Mouse (Mus musculus) kidney, adult 8-10 months (tissue): ENCODE results near the gene Hsp90ab1.
A peak's percentile ranks its signal among the peaks of the same experiment; 100 is the strongest.

ENCODE experiments used
- DNase-seq, 2 experiments: peaks; one replicate each; pipeline ENCODE4 v3.0.0; 2022

Hsp90ab1 gene

DNA sequence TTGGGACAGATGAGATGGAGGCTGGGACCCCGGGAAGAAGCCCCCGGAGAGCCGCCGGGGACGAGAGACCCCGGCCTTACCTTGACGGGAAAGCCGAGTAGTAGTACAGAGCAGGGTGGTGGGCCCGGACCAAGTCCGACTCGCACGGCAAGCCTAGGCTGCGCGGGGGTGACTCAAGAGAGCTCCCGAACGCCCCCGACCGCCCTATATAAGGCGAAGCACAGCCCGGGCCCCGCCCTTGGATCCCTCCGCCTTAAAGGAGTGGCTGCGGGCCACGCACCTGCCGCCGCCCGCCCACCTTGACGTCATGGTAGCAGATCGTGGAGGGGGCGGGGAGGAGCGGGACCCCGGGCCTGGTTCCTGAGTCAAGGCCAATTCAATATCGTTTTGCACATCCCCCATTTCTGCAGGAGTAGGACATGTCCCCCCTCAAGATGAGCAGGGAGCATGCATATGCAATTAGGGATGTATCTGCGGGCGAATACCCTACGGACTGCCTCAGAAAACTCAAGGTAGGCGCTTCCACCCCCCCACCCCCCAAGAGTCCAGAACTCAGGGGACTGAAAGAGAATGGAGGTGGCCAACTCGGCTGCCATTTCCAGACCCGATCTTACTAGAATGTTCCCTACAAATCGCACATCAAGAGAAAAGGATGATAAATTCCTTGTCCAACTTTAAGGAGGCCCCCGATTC, at the start of gene Hsp90ab1:
Hsp90ab1 (minus strand) TSS at position 185 of the 693 bp plus-strand sequence.
- DNase-seq: peak; percentile 96 to 98

DNA sequence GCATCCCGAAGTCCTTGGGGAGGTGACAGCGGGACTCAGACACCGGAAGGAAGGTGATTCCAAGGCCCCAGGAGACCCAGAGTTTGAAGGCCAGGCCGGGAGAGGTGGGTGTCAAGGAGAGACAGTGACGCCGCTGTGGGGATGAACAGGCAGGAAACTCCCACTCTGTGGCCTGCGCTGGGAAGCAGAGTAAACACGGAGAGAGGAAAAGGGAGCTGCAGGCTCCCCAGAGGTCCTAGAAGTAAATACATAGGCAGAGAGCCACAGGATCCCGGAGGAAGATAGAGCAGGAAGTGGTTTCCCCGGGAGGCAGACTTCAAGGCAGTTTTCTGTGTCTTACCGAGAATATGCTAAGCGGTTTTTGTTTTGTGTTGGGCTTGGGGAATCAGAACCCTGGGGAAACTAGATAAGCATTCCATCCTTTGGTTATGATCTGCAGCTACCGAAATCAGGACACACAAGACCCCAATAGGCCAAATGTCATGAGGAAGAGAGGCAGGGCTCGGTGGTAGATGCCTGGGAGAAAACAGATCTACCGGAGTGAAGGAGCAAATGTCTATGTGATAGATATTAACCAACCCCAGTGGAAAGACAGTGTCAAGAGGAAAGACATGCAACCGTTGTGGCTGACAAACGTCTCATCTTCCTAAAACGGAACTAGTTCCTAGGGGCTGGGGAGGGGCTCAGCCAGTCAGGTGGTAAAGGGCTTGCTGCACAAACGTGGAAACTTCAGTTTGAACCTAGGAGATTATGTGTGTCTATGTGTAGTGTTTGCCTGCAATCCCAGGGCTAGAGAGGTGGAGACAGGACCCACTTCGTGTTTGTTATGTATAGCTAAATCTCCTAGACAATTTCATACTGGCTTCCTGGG, 46.5 kb upstream of the Hsp90ab1 start:
- no peak for DNase-seq

DNA sequence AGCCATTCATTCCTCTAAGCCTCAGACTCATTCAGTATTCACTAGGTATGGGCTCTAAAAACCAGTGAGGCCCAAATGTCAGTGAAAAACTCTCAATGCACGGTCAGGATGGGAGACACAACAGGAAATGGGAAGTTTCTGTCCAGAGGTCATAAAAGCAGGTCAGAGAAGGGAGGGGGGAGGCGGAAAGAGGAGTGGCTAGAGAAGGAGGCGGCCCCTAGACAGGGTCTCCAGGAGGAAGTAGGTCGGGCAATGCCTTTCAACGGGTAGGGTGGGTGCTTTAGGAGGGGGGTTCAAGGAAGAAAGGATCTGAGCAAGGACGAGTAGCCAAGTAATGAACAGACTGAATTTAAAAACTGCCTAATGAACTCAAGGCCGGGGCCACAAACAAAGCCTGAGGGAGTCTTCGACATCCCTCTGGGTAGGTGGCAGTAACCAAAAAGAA, 45.9 kb upstream of the Hsp90ab1 start:
- DNase-seq: peak; percentile 48 to 56

DNA sequence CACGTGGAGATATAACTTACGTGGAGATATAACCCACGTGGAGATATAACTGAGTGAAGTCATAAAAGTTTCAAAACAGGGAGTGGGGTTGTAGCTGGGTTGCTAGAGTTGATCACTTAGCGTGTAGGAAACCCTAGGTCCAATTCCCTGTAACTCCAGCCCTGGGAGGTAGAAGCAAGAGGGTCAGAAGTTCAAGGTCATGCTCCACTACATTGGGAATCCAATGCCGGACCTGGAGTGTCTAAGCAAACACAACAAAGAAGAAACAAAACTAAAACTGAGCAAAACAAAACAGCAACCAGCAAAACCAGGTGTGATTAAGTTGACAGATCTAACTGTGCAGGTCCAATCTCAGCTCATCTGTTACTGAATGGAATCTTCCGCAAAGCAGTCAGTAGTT, 44.6 kb upstream of the Hsp90ab1 start:
- no peak for DNase-seq

DNA sequence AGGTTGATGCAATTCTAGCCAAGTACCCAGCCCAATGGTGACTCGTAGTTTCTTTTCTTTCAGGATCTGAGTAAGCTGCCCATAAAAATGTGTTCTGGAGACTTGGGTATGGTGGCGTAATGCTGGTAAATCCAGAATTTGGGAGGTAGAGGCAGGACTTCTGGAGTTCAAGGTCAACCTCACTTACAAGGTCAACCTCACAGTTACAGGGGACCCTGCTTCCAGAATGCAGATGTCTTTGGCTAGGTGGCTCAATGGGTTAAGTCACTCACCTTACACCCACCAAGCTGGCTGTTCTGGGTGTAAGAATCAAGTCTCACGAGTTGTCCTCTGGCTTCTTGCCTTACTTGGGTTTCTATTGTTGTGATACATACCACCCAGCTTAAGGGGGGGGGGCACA, 43.6 kb upstream of the Hsp90ab1 start:
- no peak for DNase-seq

DNA sequence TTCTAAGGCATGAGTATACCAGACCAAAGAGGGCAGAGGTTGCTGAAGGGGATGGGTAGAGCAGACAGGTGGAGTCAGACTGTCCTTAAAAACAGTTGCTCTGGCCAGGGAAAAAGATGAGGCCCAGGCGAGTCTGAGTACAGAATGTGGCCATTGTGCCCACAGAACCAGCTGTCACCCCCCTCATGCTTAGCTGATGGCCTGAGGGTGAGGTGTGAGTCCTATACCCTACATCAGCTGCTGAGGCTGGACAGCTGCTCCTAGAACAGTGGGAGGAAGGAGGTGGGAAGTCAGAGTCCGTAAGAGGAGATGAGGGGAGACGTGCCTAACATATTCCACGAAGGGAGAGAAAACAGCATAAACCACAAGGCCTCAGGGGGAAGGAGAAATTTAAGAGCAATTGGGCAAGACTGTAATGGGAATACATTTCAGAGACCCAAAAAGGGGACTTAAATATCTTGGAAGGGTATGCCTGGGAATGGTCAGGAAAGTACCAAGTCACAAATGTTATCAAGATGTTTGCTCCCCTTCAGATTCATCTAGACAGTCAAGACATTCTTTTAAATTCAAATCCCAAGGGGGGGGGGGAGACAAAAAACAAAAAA, 43.1 kb upstream of the Hsp90ab1 start:
- no peak for DNase-seq

DNA sequence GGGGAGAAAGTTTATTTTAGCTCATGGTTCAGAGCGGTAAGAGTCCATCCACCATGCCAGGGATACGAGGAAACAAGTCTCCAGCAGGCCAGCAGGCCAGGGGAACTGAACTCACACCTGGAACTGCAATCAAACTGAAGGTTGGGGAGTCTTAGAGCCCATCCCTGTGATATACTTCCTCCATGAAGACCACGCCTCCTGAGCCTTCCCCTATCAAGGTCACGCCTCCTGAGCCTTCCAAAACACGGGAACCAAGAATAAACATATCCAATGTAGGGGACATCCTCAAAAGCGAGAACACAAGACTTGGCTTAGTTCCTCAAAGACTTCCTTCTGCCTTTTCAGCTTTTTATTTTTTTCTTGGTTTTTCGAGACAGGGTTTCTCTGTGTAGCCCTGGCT, 39.9 kb upstream of the Hsp90ab1 start:
- no peak for DNase-seq

DNA sequence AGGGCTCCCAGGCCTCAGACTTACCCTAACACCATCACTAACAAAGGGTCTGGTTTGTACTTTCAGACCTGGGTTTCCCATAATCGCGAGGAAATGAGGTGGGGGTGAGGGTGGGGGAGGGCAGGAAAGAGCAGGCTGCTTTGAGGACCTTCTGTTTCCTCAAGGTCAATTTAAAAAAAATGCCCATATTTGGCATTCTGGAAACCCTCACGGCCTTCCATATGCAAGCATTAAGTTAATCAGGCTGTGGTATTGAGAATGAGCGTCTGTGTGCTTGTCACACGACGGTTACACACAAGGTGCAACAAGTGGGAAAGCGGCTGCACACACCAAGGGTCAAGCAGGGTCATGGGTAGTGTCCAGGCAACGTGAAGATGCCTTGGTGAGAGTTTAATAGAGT, 38.9 kb upstream of the Hsp90ab1 start:
- no peak for DNase-seq

DNA sequence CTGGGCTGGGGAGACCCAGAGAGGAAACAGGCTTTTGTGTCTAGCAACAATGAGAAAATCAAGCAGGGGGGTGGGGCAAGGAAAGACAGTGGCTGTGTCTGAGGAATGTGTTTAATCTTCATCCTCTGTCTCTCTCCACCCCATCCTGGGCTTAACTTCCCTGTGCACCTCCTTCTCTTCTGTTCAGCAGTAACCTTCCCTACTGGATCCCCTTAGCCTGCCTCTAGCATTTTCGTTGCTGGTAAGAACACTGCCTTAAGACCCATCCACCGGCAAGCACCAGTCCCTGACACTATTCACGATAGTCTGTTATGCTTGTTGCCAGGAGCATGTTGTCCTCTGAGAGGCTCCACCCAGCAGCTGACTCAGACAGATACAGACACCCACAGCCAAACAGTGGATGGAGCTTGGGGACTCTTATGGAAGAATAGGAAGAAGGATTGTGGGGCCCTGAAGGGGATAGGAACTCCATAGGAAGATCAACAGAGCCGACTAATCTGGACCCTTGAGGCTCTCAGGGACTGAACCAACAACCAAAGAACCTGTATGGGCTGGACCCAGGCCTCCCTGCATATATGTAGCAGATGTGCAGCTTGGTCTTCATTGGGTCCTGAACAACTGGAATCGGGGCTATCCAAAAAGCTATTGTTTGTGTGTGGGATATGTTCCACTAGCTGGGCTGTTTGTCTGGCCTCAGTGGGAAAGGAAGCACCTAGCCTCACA, 37.2 kb upstream of the Hsp90ab1 start:
- no peak for DNase-seq

DNA sequence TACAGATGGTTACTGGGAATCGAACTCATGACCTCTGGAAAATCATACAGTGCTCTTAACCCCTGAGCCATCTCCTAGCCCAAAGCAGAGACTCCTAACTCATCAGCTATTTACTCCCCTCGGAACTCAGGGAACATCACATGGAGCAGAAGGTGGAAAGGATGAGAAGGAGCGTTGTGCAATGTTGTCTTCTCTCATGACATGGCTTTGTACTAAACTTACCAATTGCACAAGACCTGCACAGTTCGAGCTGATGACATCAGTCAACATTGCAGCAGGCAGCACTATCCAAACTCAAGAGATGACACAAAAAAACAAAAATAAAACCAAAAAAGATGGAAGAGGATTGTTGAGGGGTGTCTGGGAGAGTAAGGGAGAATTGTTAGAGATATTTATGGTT, 35.3 kb upstream of the Hsp90ab1 start:
- DNase-seq: no peak

DNA sequence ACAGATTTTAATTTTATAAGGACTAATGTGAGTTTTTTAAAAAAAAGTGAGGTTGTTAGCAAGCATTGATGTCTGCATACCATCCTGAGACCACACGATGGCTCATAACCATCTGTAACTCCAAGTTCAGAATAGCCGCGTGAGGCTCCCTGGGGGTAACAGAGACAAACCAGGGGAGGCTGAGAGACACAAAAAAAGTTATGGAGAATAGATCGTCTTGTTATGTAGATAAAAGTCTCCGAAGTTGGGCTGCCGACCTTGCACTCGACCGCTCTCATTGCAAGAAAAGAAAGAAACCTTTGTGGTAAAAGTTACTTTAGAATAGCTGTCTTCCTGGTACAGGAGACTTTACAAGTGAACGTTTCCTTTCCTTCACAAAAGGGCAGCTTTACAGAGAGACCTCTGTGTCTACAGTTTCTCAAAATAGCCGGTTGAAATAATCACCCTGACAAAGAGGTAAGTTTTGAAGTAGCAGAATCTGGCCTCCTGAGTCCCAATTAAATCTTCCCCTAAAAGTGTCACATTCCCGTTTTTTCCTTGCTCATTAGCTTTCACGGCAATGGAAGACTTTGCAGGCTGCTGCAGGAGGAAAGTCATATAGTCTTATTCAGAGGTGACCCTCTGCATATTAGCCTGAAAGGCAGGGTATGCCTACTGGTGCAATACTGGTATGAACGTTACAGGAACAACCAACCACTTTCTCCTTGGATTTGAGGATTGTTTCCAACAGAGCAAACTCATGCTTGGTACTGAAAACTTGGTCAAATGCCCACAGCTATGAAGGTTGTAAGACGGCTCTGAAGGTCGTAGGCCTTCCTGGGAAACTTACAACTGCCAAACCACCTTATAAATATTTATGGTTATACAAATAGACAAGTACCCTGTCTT, 34.2 kb upstream of the Hsp90ab1 start:
- DNase-seq: no peak

DNA sequence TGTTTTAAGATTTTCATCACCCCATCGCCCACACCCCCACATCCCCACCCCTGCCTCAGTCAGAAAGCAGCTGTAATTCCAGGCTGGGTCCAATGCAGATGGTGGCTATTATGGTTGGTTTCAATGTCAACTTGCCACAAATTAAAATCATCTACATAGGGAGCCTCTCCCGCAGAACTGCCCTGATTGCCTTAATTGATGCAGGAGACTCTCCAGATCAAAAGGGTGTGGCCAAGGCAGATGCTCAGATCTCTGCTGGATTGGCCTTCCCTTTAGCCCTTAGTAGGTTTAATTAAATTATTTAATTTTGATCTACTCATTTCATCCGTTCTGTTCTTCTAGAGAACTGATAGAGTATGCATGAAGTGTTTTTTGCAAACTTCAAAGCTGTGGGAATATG, 29.9 kb upstream of the Hsp90ab1 start:
- DNase-seq: no peak

DNA sequence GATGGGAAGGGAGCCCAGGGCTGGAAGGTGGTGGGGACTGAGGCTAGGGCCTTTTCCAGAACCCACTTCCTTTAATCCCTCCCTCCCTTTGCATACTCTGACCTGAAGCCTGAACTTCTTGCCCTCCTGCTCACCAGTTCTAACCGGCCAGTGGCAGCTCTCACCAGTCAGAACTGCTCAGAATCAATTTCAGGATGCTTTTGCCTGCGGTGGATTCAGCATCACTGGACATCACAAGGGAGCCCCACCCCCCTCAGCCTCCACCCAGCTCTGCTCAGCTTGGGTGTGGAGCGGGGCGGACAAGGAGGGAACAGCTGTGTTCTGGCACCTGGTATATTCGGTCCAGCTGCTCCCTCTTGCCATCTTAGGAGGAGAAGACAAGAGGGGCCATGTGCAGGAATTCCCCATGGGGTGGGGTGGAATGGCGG, 28.8 kb upstream of the Hsp90ab1 start, which contains the start of gene Mymx:
Mymx (minus strand) TSS at position 226 of the 428 bp plus-strand sequence.
- DNase-seq: peak; percentile 66 to 68

DNA sequence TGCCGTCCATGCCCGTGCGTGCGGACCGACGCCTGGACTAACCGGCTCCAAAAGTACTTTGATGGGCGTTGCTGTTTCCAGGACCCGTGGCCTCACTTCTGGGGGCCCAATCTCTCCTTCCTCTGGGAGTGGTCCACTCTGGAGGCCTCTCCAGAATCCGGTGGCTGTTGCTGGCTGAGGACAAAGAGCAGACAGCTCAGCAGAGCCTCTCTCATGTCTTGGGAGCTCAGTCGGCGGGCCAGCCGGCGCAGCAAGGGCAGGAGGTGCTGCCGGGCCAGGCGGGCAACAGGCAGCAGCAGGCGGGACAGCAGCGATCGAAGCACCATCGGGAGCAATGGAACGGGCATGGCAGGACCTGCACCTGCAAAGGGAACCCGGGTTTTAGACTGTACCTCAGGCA, 28.3 kb upstream of the Hsp90ab1 start:
- no peak for DNase-seq

DNA sequence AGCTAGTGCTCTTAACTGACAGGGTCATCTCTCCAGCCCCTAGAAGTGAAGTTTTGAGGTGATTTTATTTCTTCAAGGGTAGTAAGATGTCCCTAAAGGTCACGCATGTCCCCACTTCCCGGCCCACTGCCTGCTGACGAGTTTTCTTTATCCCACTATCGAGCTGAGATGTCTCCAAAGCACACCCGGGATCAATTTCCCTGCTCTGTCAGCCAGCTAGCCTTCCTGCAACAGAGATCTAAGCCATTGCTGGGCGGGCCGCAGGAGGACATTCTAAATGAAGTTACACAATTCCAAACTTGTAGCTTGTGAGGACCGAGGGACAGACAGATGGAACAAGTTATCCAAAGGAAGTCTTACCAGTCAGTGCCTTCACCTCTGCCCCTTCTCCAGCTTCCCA, 27.2 kb upstream of the Hsp90ab1 start:
- DNase-seq: no peak

DNA sequence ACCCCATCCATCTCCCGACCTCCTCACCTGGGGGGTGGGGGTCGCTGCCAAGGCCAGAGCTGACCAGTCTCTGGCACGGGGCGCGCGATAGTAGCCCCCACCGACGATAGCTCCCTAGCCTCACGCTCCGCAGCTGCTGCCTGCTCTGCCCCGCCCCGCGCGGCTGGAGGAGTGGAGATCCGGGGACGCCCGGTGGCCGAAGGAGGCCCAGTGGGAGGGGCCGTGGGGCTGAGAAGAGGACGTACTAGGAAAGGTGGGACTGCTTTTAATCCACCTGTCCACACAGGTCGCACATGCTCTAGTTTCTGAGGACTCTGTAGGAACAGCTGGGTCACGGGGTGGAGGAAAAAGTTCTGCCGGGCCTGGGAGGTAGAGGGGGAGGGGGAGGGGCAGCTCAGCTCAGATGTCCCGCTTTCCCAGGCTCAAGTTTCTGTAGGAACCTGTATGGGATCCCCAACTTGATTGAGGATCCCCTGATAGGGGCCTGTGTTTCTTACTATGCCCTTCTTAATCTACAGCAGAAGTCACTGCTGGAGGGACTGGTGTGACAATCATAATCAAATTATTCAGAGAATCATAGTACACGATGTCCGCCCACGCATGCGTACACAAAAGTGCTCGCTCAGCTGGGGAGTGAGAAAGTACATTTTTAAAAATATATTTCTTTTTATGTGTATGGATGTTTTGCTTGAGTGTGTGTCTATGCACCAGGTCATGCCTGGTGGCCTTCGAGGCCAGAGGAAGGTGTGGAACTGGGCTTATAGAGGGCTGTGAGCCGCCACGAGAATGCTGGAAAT, 26.6 kb upstream of the Hsp90ab1 start, which contains the start of gene Slc29a1:
Slc29a1 (minus strand) TSS at position 161 of the 797 bp plus-strand sequence.
- DNase-seq: peak; percentile 70 to 73

DNA sequence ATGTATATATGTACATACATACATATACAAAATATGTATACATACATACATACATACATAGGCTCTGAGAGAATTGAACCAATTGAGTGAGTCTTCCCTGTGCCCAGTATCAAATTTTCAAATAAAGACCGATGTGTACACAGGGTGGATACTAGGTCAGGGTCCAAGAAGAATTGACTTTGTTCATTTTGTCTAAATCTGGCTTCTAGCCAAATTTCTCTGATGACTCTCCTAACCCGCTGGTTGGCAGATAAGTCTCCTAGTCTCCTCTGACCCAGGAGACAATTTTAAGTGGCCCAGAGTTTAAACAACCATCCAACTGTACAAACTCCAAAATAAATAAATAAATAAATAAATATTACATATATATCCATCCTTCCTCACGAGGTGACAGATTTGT, 25.8 kb upstream of the Hsp90ab1 start:
- no peak for DNase-seq

DNA sequence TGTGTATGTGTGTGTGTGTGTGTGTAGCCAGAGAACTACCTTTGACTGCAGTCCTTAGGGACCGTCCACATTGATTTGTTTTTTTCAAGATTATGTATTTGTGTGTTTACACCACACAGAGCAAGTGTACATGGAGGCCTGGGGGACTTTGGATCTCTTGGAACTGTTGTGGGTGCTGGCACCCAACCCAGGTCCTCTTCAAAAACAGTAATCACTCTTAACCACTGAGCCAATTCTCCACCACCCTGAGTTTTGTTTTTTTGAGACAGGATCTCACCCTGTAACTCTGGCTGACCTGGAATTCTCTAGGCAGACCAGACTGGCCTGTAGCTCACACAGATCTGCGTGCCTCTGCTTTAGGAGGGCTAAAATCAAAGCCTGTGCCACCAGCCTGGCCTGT, 25.3 kb upstream of the Hsp90ab1 start:
- DNase-seq: no peak

DNA sequence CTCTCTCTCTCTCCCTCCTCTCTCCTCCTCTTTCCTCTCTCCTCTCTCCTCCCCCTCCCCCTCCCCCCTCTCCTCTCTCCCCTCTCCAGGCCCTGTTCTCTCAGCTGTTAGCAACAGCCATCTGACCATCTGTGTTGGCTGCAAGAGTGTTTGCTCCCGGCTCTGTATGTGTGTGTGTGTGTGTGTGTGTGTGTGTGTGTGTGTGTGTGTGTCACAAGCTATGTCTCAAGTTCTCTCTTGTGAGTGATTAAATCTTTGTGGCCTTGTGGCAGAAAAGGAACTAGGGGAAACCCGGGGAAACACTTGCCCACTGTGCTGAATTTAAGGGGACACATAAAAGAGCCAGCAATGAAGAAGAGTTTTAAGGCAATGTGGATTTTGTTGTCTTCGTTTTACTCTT, 24.7 kb upstream of the Hsp90ab1 start:
- DNase-seq: no peak

DNA sequence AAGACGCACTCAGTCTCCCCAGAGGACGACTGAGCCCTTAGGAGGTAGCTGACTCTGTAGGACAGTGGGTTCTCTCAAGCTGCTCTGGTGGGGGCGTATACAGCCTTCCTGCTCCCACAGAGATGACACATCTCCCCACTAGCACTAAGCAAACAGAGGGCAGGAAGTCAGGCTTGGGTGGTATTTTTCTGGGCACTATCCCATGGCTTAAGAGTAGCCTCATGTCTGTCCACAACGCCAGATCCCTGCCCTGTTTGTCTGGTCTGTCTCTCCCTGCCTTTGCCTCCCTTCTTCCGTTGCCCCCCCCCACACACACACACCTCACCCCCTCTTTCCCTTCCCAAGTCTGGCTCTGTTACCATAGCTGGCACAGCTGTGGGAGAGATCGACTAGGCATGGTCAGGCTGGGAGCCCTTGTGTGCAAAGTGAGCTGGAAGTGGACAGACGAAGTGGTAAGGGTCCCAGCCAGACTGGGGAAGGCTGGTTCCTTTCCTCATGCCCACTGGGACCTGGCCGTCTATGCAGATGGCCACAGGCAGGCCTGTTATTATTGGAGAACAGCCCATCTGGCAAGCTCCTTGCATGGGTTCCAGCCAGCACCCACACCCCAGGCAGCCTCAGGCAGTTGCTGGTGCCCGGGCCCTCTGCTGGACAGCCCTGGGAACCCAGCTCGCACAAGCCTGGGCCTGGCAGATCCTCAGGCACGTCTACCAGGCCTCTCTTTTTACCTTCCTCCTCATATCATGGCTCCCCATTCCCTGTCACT, 23.7 kb upstream of the Hsp90ab1 start:
- DNase-seq: peak; percentile 78 to 81
